ENCODE assay signal across 9 mouse cellular contexts in genomic region chr16:28752638-28753118, GRCm38 (mm10). TPM values are rescaled to one million over a fixed set of nuclear protein-coding genes. Genes with fewer than 3 reads are reported as not detected.
A peak's percentile ranks its signal among the peaks of the same experiment; 100 is the strongest.
DNase-seq lines count a peak whose midpoint lies in the region; ATAC-seq and TF ChIP-seq lines count a peak whose summit lies in the region.
"Had no signal": no experiment of that assay in that cellular context is flagged by ENCODE, and none has a peak within 500 bp of the region (broad histone marks: within the 10 kb centered on the region; RNA-seq: fewer than 3 reads in every experiment).

Gene Fgf12, minus strand, starts transcription at chr16:28753068.

- no peak within 1 kb of the TSS for H3K27ac ChIP-seq in kidney, postnatal 0 days
- no peak within 1 kb of the TSS for H3K27ac ChIP-seq in heart, embryonic 14.5 days (replicated peaks in 1 of 2; ENCODE audit: control insufficient read depth in 1 of 2, insufficient read depth in 1 of 2, low read depth in 2 of 2, low read length in 2 of 2)
- H3K27ac ChIP-seq in left cerebral cortex, adult 2 months: peak within 1 kb of the TSS; percentile 89
- peak within 1 kb of the TSS; percentile 74 for H3K27ac ChIP-seq in neural tube, embryonic 13.5 days (replicated peaks)

- H3K4me2 ChIP-seq in kidney, postnatal 0 days (ENCODE audit: low read length): peak within 1 kb of the TSS; percentile 50
- H3K4me2 ChIP-seq in heart, embryonic 14.5 days (ENCODE audit: low read length): peak within 1 kb of the TSS; percentile 77
- H3K4me2 ChIP-seq in neural tube, embryonic 13.5 days: peak within 1 kb of the TSS; percentile 65

- TF ChIP-seq CTCF in kidney, postnatal 0 days (IDR thresholded peaks at IDR 0.05; ENCODE audit: low read depth): no peak
- TF ChIP-seq CTCF in left cerebral cortex, adult 2 months (IDR thresholded peaks at IDR 0.05): no peak
- TF ChIP-seq CTCF in lung, adult 2 months (IDR thresholded peaks at IDR 0.05; ENCODE audit: insufficient read depth, low read length): no peak

- no peak for DNase-seq in kidney, postnatal 0 days (ENCODE audit: low spot score)
- DNase-seq in kidney, postnatal 36 days: no peak
- DNase-seq in cerebellum, postnatal 25 days: peak; percentile 75 to 79
- DNase-seq in left cerebral cortex, adult 2 months (ENCODE audit: extremely low spot score in 1 of 2, low spot score in 2 of 2): peak; percentile 31 to 46
- DNase-seq in yolk sac, embryonic 10.5 days (ENCODE audit: low spot score): no peak
- DNase-seq in lung, adult 2 months: no peak

- WGBS in kidney, postnatal 0 days: 2% methylated on average over 16 of the region's 16 CpGs
- WGBS in heart, embryonic 14.5 days: under 1% methylated on average over 16 of the region's 16 CpGs
- 1% methylated on average over 16 of the region's 16 CpGs for WGBS in neural tube, embryonic 13.5 days
- 2% methylated on average over 16 of the region's 16 CpGs for WGBS in lung, adult 2 months

- 0 out of 2 replicates have a peak, but pooled peaks cover 8% of the 10 kb centered on the region for H3K27me3 ChIP-seq in kidney, postnatal 0 days (ENCODE audit: insufficient read depth, low read length)
- no peaks in the 10 kb centered on the region for H3K27me3 ChIP-seq in heart, embryonic 14.5 days (ENCODE audit: control insufficient read depth, insufficient read depth, low read length)
- H3K27me3 ChIP-seq in neural tube, embryonic 13.5 days: no peaks in the 10 kb centered on the region

- no peak for ATAC-seq in kidney, postnatal 0 days (replicated peaks; ENCODE audit: low FRiP score, low read depth)
- no peak for ATAC-seq in heart, embryonic 14.5 days (ENCODE audit: insufficient number of reproducible peaks, insufficient read depth, low FRiP score, low read depth)
- ATAC-seq in neural tube, embryonic 13.5 days (ENCODE audit: low read depth): peak; percentile 81

- TF ChIP-seq POLR2A in lung, adult 2 months (IDR thresholded peaks at IDR 0.05; ENCODE audit: borderline replicate concordance, extremely low read depth, low read depth, low read length): no peak

- intact Hi-C loops in left cerebral cortex, adult 2 months (cut with DNase I): loop anchor here (2.0 to 10.0 kb wide), 3 partner anchors 42 to 822 kb away; partner anchors contain the start of gene Opa1

- H3K4me3 ChIP-seq in kidney, postnatal 0 days (replicated peaks; ENCODE audit: low read depth, low read length): peak within 1 kb of the TSS; percentile 15
- H3K4me3 ChIP-seq in heart, embryonic 14.5 days (ENCODE audit: control insufficient read depth in 1 of 2, insufficient read depth in 1 of 2, low read depth in 1 of 2, low read length in 2 of 2): peak within 1 kb of the TSS; percentile 36 to 50
- H3K4me3 ChIP-seq in left cerebral cortex, adult 2 months: peak within 1 kb of the TSS; percentile 59
- H3K4me3 ChIP-seq in neural tube, embryonic 13.5 days: peak within 1 kb of the TSS; percentile 49
- H3K4me3 ChIP-seq in lung, adult 2 months (replicated peaks; ENCODE audit: extremely low read depth, low read depth, low read length): no peak within 1 kb of the TSS

- 0 out of 2 replicates have a peak, but pooled peaks cover 3% of the 10 kb centered on the region for H3K4me1 ChIP-seq in kidney, postnatal 0 days (replicated peaks; ENCODE audit: insufficient read depth, low read length)
- peaks cover 3 to 7% of the 10 kb centered on the region in 2 experiments; a peak in 3 of 4 replicates for H3K4me1 ChIP-seq in heart, embryonic 14.5 days (ENCODE audit: control insufficient read depth in 2 of 2, insufficient read depth in 2 of 2, low read length in 2 of 2)
- peaks cover 10% of the 10 kb centered on the region; the same call in 1 of the 2 replicates for H3K4me1 ChIP-seq in neural tube, embryonic 13.5 days (replicated peaks)
- no peaks in the 10 kb centered on the region for H3K4me1 ChIP-seq in lung, adult 2 months (ENCODE audit: control insufficient read depth, insufficient read depth, low read length)

- H3K36me3 ChIP-seq in kidney, postnatal 0 days (ENCODE audit: insufficient read depth, low read length): no peaks in the 10 kb centered on the region
- no peaks in the 10 kb centered on the region for H3K36me3 ChIP-seq in heart, embryonic 14.5 days (ENCODE audit: control insufficient read depth, insufficient read depth, low read length)
- H3K36me3 ChIP-seq in neural tube, embryonic 13.5 days: no peaks in the 10 kb centered on the region
- H3K36me3 ChIP-seq: G1E had no signal

- no peaks in the 10 kb centered on the region for H3K9me3 ChIP-seq in kidney, postnatal 0 days (replicated peaks; ENCODE audit: low read length)
- H3K9me3 ChIP-seq in heart, embryonic 14.5 days (ENCODE audit: control insufficient read depth, low read length): no peaks in the 10 kb centered on the region
- H3K9me3 ChIP-seq in neural tube, embryonic 13.5 days: no peaks in the 10 kb centered on the region

- no peak within 1 kb of the TSS for H3K9ac ChIP-seq in kidney, postnatal 0 days (ENCODE audit: low read depth, low read length)
- peak within 1 kb of the TSS; percentile 38 for H3K9ac ChIP-seq in heart, embryonic 14.5 days (ENCODE audit: low read length)
- peak within 1 kb of the TSS; percentile 64 for H3K9ac ChIP-seq in neural tube, embryonic 13.5 days

RNA-seq across cellular contexts. Expression of gene Fgf12, which starts in this region (rescaled TPM):
- polyA plus RNA-seq in kidney, postnatal 0 days (2015; fragmentation: Nextera tagmentation; extraction: Ambion mirVana): 2.3 and 2.9 TPM in 2 replicates
- 28.7 and 35.0 TPM in 2 replicates for polyA plus RNA-seq in heart, embryonic 14.5 days (2014; fragmentation: Nextera tagmentation; extraction: Ambion mirVana)
- 100 to 1,000 TPM; 300 to 315 TPM for total RNA-seq in left cerebral cortex, adult 2 months (2021)
- polyA plus RNA-seq in neural tube, embryonic 13.5 days (2015; fragmentation: Nextera tagmentation; extraction: Ambion mirVana): 34.3 and 34.5 TPM in 2 replicates
- 0.95 and 1.1 TPM in 2 replicates for polyA plus RNA-seq in lung, adult 2 months (2012; rRNA removed)
- polyA plus RNA-seq: G1E had no signal

Comparison
In these comparisons a context has a peak if more than half of its experiments do, and no peak if none do; other contexts are left out.
1. DNase-seq: peak in cerebellum, postnatal 25 days (2 of 2) and left cerebral cortex, adult 2 months (2 of 2); none in kidney, postnatal 0 days (single experiment), kidney, postnatal 36 days (0 of 2), yolk sac, embryonic 10.5 days (single experiment) and lung, adult 2 months (single experiment).
2. H3K27ac ChIP-seq: peak in left cerebral cortex, adult 2 months (single experiment) and neural tube, embryonic 13.5 days (single experiment); none in kidney, postnatal 0 days (single experiment) and heart, embryonic 14.5 days (0 of 2).
3. Peak in every context shown above with its lines, with median percentiles within 50 percentile points of each other: H3K4me2 ChIP-seq.